Mouse (Mus musculus): Measurements from ENCODE around the gene Gm28035. TPM values are rescaled to one million over a fixed set of nuclear protein-coding genes. Genes with fewer than 3 reads are reported as not detected.

Gene Gm28035
- total and polyA plus RNA-seq, 3 experiments, result 4.6 to 7.6 (median 6.0) TPM

- Histone ChIP-seq H3K4me1 (ENCODE audit: control insufficient read depth, insufficient read depth, low read length) (peaks cover 17% of the 10 kb centered on the region), H3K4me3 (no peak overlapping the region), H3K79me2 (replicated peaks; ENCODE audit: control insufficient read depth, insufficient read depth, low read length) (no peaks in the 10 kb centered on the region; the same call in 1 of the 2 replicates), H3K27ac (no peak overlapping the region), H3K9ac (ENCODE audit: low read depth, low read length) (no peak overlapping the region), H3K36me3 (ENCODE audit: control insufficient read depth, insufficient read depth, low read length) (peaks cover 4% of the 10 kb centered on the region), H3K27me3 (ENCODE audit: control insufficient read depth, insufficient read depth, low read length) (no peaks in the 10 kb centered on the region)
- no peak for TF ChIP-seq CTCF (IDR thresholded peaks at IDR 0.05)
- no peak for TF ChIP-seq POLR2A (IDR thresholded peaks at IDR 0.05; ENCODE audit: insufficient read depth, low read depth, low read length)
- TF ChIP-seq EP300 (IDR thresholded peaks at IDR 0.05; ENCODE audit: insufficient read depth, low read depth, low read length), result no peak
- no peak for DNase-seq
- intact Hi-C loops (cut with DNase I), result no loop called here
- WGBS, result 69% methylated on average over 5 of the region's 5 CpGs
These were observed 4.8 kb upstream of the Gm28035 start for GRCm38 (mm10) chr2:30235593-30235992.

- H3K79me2 ChIP-seq (replicated peaks; ENCODE audit: control insufficient read depth, insufficient read depth, low read length), result no peaks in the 10 kb centered on the region; the same call in 1 of the 2 replicates
- peaks cover 14% of the 10 kb centered on the region for H3K36me3 ChIP-seq (ENCODE audit: control insufficient read depth, insufficient read depth, low read length)
- peak overlapping the region; percentile 62 for H3K9ac ChIP-seq (ENCODE audit: low read depth, low read length)
- peaks cover 25% of the 10 kb centered on the region for H3K4me1 ChIP-seq (ENCODE audit: control insufficient read depth, insufficient read depth, low read length)
- no peaks in the 10 kb centered on the region for H3K27me3 ChIP-seq (ENCODE audit: control insufficient read depth, insufficient read depth, low read length)
- WGBS, result 3% methylated on average over 18 of the region's 18 CpGs
- TF ChIP-seq POLR2A (IDR thresholded peaks at IDR 0.05; ENCODE audit: insufficient read depth, low read depth, low read length) (no peak), CTCF (IDR thresholded peaks at IDR 0.05) (no peak), EP300 (IDR thresholded peaks at IDR 0.05; ENCODE audit: insufficient read depth, low read depth, low read length) (no peak)
- peak in 1 of 2 experiments; percentile 21 for DNase-seq
- peak overlapping the region; percentile 98 for H3K27ac ChIP-seq
- intact Hi-C loops (cut with DNase I), result loop anchor here (1.0 to 2.0 kb wide), 3 partner anchors 30 to 60 kb away; no protein-coding TSS in a partner anchor
- H3K4me3 ChIP-seq, result peak overlapping the region; percentile 81
These were observed 3.8 kb upstream of the Gm28035 start for GRCm38 (mm10) chr2:30236426-30237198.

GRCm38 (mm10) chr2:30237199-30237880 lies 3.0 kb upstream of the Gm28035 start, which contains the start of gene Lrrc8a:
Gene Lrrc8a, plus strand, starts transcription at chr2:30237715.
- no peaks in the 10 kb centered on the region; the same call in 1 of the 2 replicates for H3K79me2 ChIP-seq (replicated peaks; ENCODE audit: control insufficient read depth, insufficient read depth, low read length)
- peak within 1 kb of the TSS; percentile 98 for H3K27ac ChIP-seq
- under 1% methylated on average over 67 of the region's 67 CpGs for WGBS
- peaks cover 19% of the 10 kb centered on the region for H3K36me3 ChIP-seq (ENCODE audit: control insufficient read depth, insufficient read depth, low read length)
- intact Hi-C loops (cut with DNase I), result loop anchor here (1.0 to 2.0 kb wide), 3 partner anchors 31 to 61 kb away; no protein-coding TSS in a partner anchor
- peaks cover 27% of the 10 kb centered on the region for H3K4me1 ChIP-seq (ENCODE audit: control insufficient read depth, insufficient read depth, low read length)
- DNase-seq, result peak; percentile 100
- H3K4me3 ChIP-seq, result peak within 1 kb of the TSS; percentile 81
- H3K27me3 ChIP-seq (ENCODE audit: control insufficient read depth, insufficient read depth, low read length), result no peaks in the 10 kb centered on the region
- peak within 1 kb of the TSS; percentile 85 for H3K9ac ChIP-seq (ENCODE audit: low read depth, low read length)
- TF ChIP-seq CTCF (IDR thresholded peaks at IDR 0.05), result peak; percentile 68
- TF ChIP-seq EP300 (IDR thresholded peaks at IDR 0.05; ENCODE audit: insufficient read depth, low read depth, low read length), result peak; percentile 68; the same call in 1 of the 2 replicates
- TF ChIP-seq POLR2A (IDR thresholded peaks at IDR 0.05; ENCODE audit: insufficient read depth, low read depth, low read length), result peak; percentile 73

- peak in 1 of 2 experiments; percentile 86 for DNase-seq
- peak; percentile 43 for TF ChIP-seq CTCF (IDR thresholded peaks at IDR 0.05)
- TF ChIP-seq POLR2A (IDR thresholded peaks at IDR 0.05; ENCODE audit: insufficient read depth, low read depth, low read length), result no peak; the same call in 1 of the 2 replicates
- no peak for TF ChIP-seq EP300 (IDR thresholded peaks at IDR 0.05; ENCODE audit: insufficient read depth, low read depth, low read length)
- Histone ChIP-seq H3K9ac (ENCODE audit: low read depth, low read length) (peak overlapping the region; percentile 85), H3K27me3 (ENCODE audit: control insufficient read depth, insufficient read depth, low read length) (no peaks in the 10 kb centered on the region), H3K27ac (peak overlapping the region; percentile 98), H3K4me1 (ENCODE audit: control insufficient read depth, insufficient read depth, low read length) (peaks cover 30% of the 10 kb centered on the region), H3K4me3 (peak overlapping the region; percentile 81), H3K79me2 (replicated peaks; ENCODE audit: control insufficient read depth, insufficient read depth, low read length) (no peaks in the 10 kb centered on the region; the same call in 1 of the 2 replicates), H3K36me3 (ENCODE audit: control insufficient read depth, insufficient read depth, low read length) (peaks cover 20% of the 10 kb centered on the region)
- intact Hi-C loops (cut with DNase I), result loop anchor here (1.0 to 2.0 kb wide), 3 partner anchors 32 to 61 kb away; no protein-coding TSS in a partner anchor
- WGBS, result under 1% methylated on average over 42 of the region's 42 CpGs
These were observed 2.5 kb upstream of the Gm28035 start for GRCm38 (mm10) chr2:30237881-30238280.

- H3K4me1 ChIP-seq (ENCODE audit: control insufficient read depth, insufficient read depth, low read length), result peaks cover 34% of the 10 kb centered on the region
- H3K36me3 ChIP-seq (ENCODE audit: control insufficient read depth, insufficient read depth, low read length), result peaks cover 28% of the 10 kb centered on the region
- H3K4me3 ChIP-seq, result peak overlapping the region; percentile 81
- H3K9ac ChIP-seq (ENCODE audit: low read depth, low read length), result peak overlapping the region; percentile 85
- peaks cover 3% of the 10 kb centered on the region for H3K79me2 ChIP-seq (replicated peaks; ENCODE audit: control insufficient read depth, insufficient read depth, low read length)
- H3K27ac ChIP-seq, result peak overlapping the region; percentile 98
- H3K27me3 ChIP-seq (ENCODE audit: control insufficient read depth, insufficient read depth, low read length), result no peaks in the 10 kb centered on the region
- intact Hi-C loops (cut with DNase I), result no loop called here
- peak; percentile 40 to 47 for DNase-seq
- WGBS, result 25% methylated on average over 3 of the region's 3 CpGs
- TF ChIP-seq POLR2A (IDR thresholded peaks at IDR 0.05; ENCODE audit: insufficient read depth, low read depth, low read length) (peak; percentile 10; the same call in 1 of the 2 replicates), CTCF (IDR thresholded peaks at IDR 0.05) (no peak), EP300 (IDR thresholded peaks at IDR 0.05; ENCODE audit: insufficient read depth, low read depth, low read length) (no peak)
These were observed 1.4 kb upstream of the Gm28035 start for GRCm38 (mm10) chr2:30238906-30239465.
